Mouse (Mus musculus): ENCODE results near the gene Ssx2ip. TPM values are rescaled to one million over a fixed set of nuclear protein-coding genes. Genes with fewer than 3 reads are reported as not detected.

Gene Ssx2ip
- 10.9 and 13.8 TPM in 2 replicates for polyA plus RNA-seq (2012; rRNA removed)

DNA sequence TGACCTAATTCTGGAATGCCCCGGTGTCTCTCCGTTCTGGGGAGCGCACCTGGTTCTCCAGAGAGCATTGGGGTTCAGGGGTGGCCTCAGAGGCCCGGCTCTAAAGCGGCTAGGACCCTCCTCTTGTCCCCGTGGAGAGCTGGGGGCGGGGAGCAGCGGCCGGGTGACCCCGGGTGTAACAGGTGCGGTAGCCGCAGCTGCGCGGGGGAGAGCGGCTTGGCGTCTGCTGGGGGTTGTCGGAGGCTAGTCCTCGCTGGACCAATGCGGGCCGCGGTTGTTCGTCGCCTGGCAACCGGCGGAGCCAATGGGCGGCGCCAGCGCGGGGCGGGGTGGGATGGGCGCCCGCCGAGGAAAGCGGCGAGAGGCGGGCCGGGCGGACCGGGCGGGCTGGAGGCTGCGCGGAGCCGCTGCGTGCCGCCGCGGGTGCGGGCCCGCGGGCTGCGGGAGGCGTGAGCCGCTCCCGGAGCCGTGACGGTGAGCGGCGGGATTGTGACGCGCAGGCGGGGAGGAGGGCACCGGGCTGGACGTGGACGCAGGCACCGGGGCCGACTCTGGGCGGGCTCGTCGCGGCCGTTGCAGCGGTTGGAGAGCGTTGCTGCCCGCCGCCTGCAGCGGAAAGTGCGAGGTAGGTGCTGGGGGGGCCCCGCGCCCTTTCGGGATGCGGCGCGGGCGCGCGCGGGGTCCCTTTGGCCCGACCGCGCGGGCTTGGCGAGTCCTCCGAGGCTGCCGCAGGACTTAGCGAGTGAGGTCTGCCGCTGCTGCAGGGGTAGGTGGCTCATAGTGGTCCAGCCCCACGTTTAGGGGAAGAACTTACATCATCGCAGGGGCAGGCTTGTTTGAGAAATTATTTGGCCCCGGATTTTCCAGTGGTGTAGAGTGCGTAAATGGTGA lies at the start of gene Ssx2ip:
Gene Ssx2ip, plus strand, starts transcription at position 332 of the 891 bp plus-strand sequence.
- peak; percentile 100 for DNase-seq (ENCODE audit: low spot score)

DNA sequence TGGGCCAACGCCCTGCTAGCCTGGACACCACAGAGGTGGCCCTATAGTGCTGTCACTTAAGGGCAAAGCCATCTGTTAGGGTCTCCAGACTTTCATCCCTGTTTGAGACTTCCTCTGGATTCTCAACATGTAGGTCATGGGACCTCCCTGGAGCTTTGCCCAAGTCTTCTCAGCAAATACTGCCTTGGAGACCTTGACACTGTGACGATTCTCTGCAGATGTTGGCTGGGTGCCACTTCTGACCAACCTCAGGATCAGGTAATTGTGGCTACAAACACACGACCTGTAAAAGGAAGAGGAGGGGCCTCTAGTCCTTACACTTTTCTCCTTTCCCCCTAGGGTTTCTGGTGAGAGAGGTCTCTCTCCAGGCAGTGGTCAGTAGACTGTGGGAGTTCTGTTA lies 49.3 kb upstream of the Ssx2ip start:
- no peak for DNase-seq (ENCODE audit: low spot score)

- no peak for DNase-seq (ENCODE audit: low spot score)
Observed at GRCm38 (mm10) chr3:146365471-146365870, 39.0 kb upstream of the Ssx2ip start.

DNA sequence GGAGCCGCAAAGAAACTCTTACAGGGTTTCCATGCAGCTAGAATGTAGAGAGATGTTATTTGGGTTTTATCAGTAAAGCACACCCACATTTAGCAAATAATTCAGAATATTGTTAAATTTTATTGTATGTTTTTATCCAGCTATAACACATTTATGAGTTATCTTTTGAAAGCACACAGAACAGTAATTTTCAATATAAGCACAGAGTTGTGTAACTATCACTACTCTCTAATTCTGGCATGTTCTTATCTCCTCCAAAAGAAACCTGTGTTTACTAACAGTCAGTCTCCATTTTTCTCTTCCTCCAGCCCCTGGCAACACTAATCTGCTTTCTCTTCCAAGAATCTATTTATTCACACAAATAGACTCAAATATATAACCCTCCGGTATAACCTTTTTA lies 37.4 kb upstream of the Ssx2ip start:
- no peak for DNase-seq (ENCODE audit: low spot score)

DNA sequence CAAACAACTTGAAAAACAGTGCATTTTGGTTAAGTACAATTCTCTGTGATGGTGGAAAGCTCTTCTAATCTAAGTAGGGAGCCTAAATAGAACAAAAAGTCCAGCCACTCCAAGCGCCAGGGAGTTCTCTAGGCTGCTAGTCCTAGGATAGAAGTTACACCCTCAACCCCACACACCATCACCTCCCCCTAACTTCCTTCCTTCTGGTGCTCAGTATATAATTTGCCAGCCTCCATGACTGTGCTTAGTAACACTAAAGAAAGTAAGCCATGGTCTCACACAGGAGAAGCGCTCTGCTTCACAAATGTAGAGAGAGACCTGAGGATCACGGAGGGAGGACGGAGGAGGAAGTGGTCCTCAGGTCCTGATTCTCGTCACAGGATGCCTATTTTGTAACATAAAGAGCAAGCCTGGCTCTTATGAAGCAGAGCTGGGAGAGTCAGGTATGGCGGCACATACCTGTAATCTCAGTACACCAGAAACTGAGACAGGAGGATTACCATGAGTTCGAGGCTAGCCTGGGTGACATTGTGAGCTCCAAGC lies 33.8 kb upstream of the Ssx2ip start:
- no peak for DNase-seq (ENCODE audit: low spot score)

DNA sequence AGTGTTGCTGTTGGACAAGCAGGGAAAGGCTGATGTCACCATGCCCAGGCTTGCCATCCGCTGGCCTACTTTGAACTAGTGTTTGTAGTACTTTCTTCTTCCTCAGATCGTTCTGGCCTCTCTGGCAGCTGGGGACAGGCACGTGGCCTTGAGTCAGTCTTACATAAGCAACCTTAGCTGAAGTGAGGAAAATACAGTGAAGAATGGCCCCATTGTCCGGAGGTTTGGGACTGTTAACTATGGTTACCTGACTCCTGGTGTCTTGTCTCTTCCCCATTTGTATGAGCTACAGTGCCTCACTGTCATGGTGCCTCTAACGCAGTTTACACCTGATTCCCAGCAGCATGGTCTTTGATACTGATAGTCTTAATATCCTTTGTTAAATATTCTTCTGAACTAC lies 33.2 kb upstream of the Ssx2ip start:
- no peak for DNase-seq (ENCODE audit: low spot score)

GRCm38 (mm10) chr3:146374596-146375175 lies 29.8 kb upstream of the Ssx2ip start:
- no peak for DNase-seq (ENCODE audit: low spot score)

GRCm38 (mm10) chr3:146375224-146375657 lies 29.2 kb upstream of the Ssx2ip start:
- no peak for DNase-seq (ENCODE audit: low spot score)

DNA sequence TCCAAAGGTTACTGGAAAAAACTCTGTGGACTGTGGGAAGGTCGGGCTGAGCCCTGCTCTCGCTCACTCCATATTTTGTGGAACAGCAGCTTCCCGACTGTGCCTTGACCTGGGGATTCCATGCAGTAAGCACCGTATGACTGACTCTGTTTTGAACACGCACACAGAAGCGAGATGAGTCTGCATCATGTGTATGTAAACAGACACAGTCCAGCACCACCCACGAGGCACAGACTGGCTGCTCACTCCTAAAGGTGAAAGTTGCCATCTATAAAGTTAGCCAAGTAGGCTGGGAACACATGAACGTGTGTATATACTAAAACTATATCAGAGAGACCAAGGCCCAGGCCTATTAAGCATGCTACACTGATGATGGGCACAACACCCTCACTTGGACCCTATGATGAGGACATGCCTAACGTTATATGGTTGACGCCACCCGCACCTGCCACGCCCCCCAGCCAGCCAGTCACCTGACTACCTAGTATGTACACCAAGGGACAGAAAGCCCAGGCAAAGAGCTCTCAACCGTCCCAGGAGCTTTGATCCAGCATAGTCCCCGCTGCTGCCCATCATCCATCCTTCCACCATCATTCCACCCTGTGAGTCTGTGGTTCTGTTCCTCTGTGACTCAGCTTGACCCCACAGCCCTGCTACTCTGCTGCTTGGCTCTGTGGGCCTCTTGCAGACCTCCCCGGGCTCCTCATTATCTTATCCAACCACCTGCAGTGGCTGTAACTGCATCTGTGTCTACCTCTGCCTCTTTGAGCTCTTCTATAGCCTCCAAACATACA lies 27.9 kb upstream of the Ssx2ip start:
- no peak for DNase-seq (ENCODE audit: low spot score)

- DNase-seq (ENCODE audit: low spot score): no peak
Observed at GRCm38 (mm10) chr3:146377216-146377615, 27.2 kb upstream of the Ssx2ip start.

- DNase-seq (ENCODE audit: low spot score): no peak
Observed at GRCm38 (mm10) chr3:146378753-146379152, 25.7 kb upstream of the Ssx2ip start.

DNA sequence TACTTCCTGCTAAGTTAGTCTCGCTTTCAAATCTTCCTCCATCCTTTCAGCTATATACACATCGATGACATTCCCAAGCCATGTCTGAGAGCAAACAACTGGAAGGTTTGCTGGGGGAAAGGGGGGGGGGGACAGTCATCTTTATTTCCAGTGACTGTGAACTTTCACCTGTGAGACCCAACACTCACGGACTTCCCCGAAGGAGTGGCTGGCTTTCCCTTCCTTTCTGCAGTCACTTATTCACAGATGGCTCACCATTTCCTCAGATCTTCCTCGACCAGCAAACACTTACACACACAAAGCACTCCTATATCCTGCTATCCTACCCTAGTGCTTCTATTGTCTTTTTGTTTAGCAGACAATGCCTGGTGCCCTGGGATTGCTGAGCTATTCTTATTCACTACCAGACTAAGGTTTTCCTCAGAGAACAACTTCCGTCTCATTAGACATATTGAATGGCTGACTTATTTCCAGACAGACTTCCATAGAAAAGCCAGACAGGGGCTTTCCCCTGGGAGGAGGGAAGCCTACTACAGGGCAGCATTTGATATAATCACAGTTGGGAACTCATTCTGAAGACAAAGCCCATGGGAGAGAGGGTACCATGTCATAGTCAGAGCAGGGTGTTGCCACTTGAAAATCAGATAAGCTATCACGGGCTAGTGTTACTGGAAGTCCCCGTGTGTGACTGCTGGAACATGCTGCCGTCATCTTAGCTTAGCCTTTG lies 24.5 kb upstream of the Ssx2ip start:
- DNase-seq (ENCODE audit: low spot score): no peak

GRCm38 (mm10) chr3:146380874-146381273 lies 23.6 kb upstream of the Ssx2ip start:
- no peak for DNase-seq (ENCODE audit: low spot score)

- DNase-seq (ENCODE audit: low spot score): no peak
Observed at GRCm38 (mm10) chr3:146381471-146381870, 23.0 kb upstream of the Ssx2ip start.

DNA sequence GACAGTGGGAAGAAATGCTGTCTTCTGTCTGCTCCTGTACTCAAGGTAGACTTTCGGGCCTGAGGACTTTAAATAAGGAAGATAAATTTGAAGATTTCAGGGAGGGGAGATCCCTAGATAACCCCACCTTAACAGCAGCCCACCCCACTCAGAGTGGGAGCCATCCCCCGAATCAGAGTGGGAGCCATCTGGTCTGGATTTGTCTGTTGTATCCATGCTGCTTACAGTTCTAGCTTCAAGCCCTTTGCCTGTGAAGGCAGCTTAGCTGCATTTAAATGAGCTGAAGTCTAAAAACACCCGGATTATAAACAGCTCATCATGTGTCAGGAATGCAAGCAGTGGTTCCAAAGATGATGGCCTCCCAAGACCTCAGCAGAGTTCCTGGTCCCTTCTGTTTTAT lies 17.6 kb upstream of the Ssx2ip start:
- no peak for DNase-seq (ENCODE audit: low spot score)

DNA sequence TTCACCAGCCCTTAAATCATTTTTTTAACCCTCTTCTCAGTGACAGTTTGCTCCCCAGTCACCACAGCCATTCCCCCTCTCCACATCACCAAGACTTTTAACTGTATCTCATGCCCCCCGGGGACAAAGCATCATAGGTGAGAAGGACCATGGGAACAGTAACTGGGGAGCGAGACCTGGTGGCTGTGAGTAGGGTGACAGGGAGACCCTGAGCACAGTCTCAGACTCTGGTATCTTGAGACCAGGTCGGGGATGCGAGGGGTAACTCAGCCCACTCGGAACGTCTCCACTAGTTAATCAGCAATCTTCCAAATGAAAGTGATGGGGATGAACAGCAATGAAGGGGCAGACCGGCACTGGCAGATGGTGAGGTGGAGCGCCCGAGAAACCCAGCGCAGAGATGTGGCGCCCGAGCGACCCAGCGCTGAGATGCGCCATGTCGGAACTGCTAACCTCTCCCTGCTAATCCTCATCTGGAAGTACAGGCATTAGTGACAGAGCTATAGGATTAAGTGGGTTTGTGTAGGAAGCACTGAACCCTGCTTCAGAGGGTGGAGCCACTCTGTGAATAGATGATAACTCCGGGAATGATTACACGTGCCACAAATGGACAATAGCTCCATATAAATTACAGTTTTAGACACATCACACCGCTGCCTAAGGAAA lies 11.7 kb upstream of the Ssx2ip start:
- DNase-seq (ENCODE audit: low spot score): no peak

DNA sequence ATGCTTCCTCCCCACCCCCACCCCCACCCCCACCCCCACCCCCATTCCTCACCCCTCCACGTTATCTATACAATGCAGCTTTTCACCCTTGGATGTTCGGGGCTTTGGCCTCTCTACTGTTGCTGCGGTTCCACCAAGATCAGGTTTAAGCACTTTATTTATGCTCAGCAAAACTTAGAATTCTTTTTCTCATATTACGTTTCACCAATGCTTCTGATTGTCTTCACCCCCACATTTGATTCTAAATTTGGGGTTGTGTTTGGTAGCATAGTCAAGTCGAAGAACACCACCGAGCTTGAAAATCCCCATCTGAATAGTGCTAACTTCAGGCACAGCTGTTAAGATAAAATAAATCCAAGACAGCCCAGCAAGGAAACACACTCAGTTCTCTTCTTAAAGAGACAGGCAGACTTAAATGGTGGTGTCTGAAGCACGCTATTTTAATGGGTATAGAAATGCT lies 10.8 kb upstream of the Ssx2ip start:
- DNase-seq (ENCODE audit: low spot score): no peak

GRCm38 (mm10) chr3:146396256-146396655 lies 8.2 kb upstream of the Ssx2ip start:
- no peak for DNase-seq (ENCODE audit: low spot score)

- no peak for DNase-seq (ENCODE audit: low spot score)
Observed at GRCm38 (mm10) chr3:146396934-146397333, 7.5 kb upstream of the Ssx2ip start.

- DNase-seq (ENCODE audit: low spot score): no peak
Observed at GRCm38 (mm10) chr3:146397847-146398246, 6.6 kb upstream of the Ssx2ip start.

- DNase-seq (ENCODE audit: low spot score): no peak
Observed at GRCm38 (mm10) chr3:146399203-146399602, 5.2 kb upstream of the Ssx2ip start.
